Mouse (Mus musculus) spleen, adult 2 months (tissue): ENCODE data around the gene Arv1.

Source experiments
- CTCF ChIP-seq: fragments of 200-500 bp; IDR thresholded peaks from 2 replicates; pipeline ENCODE4 v1.5.1; 2011; ENCODE audit warnings: mild to moderate bottlenecking, inconsistent platforms; ENCODE audit not compliant: insufficient read depth, insufficient read length, insufficient replicate concordance; ENCODE audit errors: extremely low read depth
- POLR2A ChIP-seq: fragments of 200-500 bp; IDR thresholded peaks from 2 replicates; pipeline ENCODE4 v1.6.1; 2011; ENCODE audit warnings: low read depth, low read length, inconsistent platforms

- no peak for TF ChIP-seq CTCF
- no peak for TF ChIP-seq POLR2A
These were observed 19.8 kb upstream of the Arv1 start for GRCm38 (mm10) chr8:124702183-124702582.
